Mouse (Mus musculus) MEL (cell line): ENCODE measurements around the gene Gfra4. TPM values are rescaled to one million over a fixed set of nuclear protein-coding genes. Genes with fewer than 3 reads are reported as not detected.

Experiments used
- DNase-seq: peaks from one replicate; pipeline ENCODE4 v3.0.0; 2011; ENCODE audit warnings: low read depth, low spot score
- H3K27ac ChIP-seq: 2 replicates; pipeline ENCODE4 v1.5.1; 2012; ENCODE audit warnings: low read depth, mild to moderate bottlenecking, control low read depth, low read length, moderate library complexity; ENCODE audit not compliant: control insufficient read depth
- H3K27me3 ChIP-seq, 2 experiments: fragments of 150-350 bp in 1 of 2; sonication (generic) in 1 of 2; 2 replicates each; pipeline ENCODE4 v1.6.1; 2012; ENCODE audit warnings: low read length in 2 of 2, mild to moderate bottlenecking in 2 of 2, improper control_type of control experiment in 1 of 2, moderate library complexity in 1 of 2; ENCODE audit not compliant: insufficient read depth in 2 of 2, control insufficient read depth in 1 of 2
- H3K36me3 ChIP-seq, 2 experiments: 2 replicates each; pipeline ENCODE4 v1.6.1; 2012 to 2014; ENCODE audit warnings: low read length in 2 of 2, improper control_type of control experiment in 1 of 2, inconsistent platforms in 1 of 2, mild to moderate bottlenecking in 1 of 2; ENCODE audit not compliant: insufficient read depth in 2 of 2, control insufficient read depth in 1 of 2
- H3K4me1 ChIP-seq, 2 experiments: fragments of 150-350 bp in 1 of 2; sonication (generic) in 1 of 2; 2 replicates each; pipeline ENCODE4 v1.6.1; 2012; ENCODE audit warnings: low read length in 2 of 2, improper control_type of control experiment in 1 of 2, mild to moderate bottlenecking in 1 of 2; ENCODE audit not compliant: insufficient read depth in 2 of 2, control insufficient read depth in 1 of 2
- H3K4me3 ChIP-seq, 2 experiments: fragments of 150-350 bp in 1 of 2; sonication (generic) in 1 of 2; 2 replicates each; pipeline ENCODE4 v1.5.1; 2012; ENCODE audit warnings: low read depth in 2 of 2, low read length in 2 of 2, mild to moderate bottlenecking in 2 of 2, moderate library complexity in 2 of 2, control low read depth in 1 of 2, improper control_type of control experiment in 1 of 2; ENCODE audit not compliant: control insufficient read depth in 1 of 2, insufficient read depth in 1 of 2
- H3K79me2 ChIP-seq: 2 replicates; pipeline ENCODE4 v1.6.1; 2012; ENCODE audit warnings: mild to moderate bottlenecking, low read length, moderate library complexity; ENCODE audit not compliant: control insufficient read depth, poor library complexity, insufficient read depth
- H3K9ac ChIP-seq: 2 replicates; pipeline ENCODE4 v1.6.1; 2012; ENCODE audit warnings: low read depth, mild to moderate bottlenecking, control low read depth, low read length, moderate library complexity; ENCODE audit not compliant: control insufficient read depth, poor library complexity, severe bottlenecking
- H3K9me3 ChIP-seq: fragments of 150-350 bp; sonication (generic); replicated peaks from 2 replicates; pipeline ENCODE4 v1.6.1; 2012; ENCODE audit warnings: mild to moderate bottlenecking, low read length, improper control_type of control experiment, moderate library complexity; ENCODE audit not compliant: insufficient read depth
- CHD1 ChIP-seq: IDR thresholded peaks from 2 replicates; pipeline ENCODE4 v1.6.1; 2012; ENCODE audit warnings: low read depth, mild to moderate bottlenecking, inconsistent platforms, low read length, improper control_type of control experiment
- EP300 ChIP-seq, 2 experiments: IDR thresholded peaks; 2 replicates each; pipeline ENCODE4 v1.6.1; 2011; ENCODE audit warnings: improper control_type of control experiment in 2 of 2, low read length in 2 of 2, low read depth in 1 of 2, mild to moderate bottlenecking in 1 of 2
- GATA1 ChIP-seq: IDR thresholded peaks from 2 replicates; pipeline ENCODE4 v1.6.1; 2011; ENCODE audit warnings: low read depth, low read length, improper control_type of control experiment
- HCFC1 ChIP-seq: IDR thresholded peaks from 2 replicates; pipeline ENCODE4 v1.6.1; 2012; ENCODE audit warnings: low read depth, mild to moderate bottlenecking, inconsistent platforms, low read length, improper control_type of control experiment, moderate library complexity
- KAT2A ChIP-seq: conservative IDR thresholded peaks from 2 replicates; pipeline ENCODE4 v1.6.1; 2012; ENCODE audit warnings: low read depth, low read length, improper control_type of control experiment, inconsistent platforms
- NELFE ChIP-seq: IDR thresholded peaks from 2 replicates; pipeline ENCODE4 v1.6.1; 2011; ENCODE audit warnings: low read depth, low read length, improper control_type of control experiment
- POLR2AphosphoS5 ChIP-seq: IDR thresholded peaks from 2 replicates; pipeline ENCODE4 v1.6.1; 2012; ENCODE audit warnings: low read depth, borderline replicate concordance, mild to moderate bottlenecking, inconsistent platforms, low read length, moderate library complexity, mixed read lengths
- RCOR1 ChIP-seq: IDR thresholded peaks from 2 replicates; pipeline ENCODE4 v1.6.1; 2012; ENCODE audit warnings: low read depth, mild to moderate bottlenecking, inconsistent platforms, low read length, improper control_type of control experiment
- TCF12 ChIP-seq: IDR thresholded peaks from 2 replicates; pipeline ENCODE4 v1.6.1; 2014; ENCODE audit warnings: low read depth, mild to moderate bottlenecking, inconsistent platforms, low read length, improper control_type of control experiment, moderate library complexity
- USF2 ChIP-seq, 2 experiments: IDR thresholded peaks; 2 replicates each; pipeline ENCODE4 v1.6.1; 2011 to 2012; ENCODE audit warnings: improper control_type of control experiment in 2 of 2, low read length in 2 of 2, borderline replicate concordance in 1 of 2, inconsistent platforms in 1 of 2, low read depth in 1 of 2, mild to moderate bottlenecking in 1 of 2; ENCODE audit not compliant: insufficient read depth in 1 of 2
- ZNF384 ChIP-seq: IDR thresholded peaks from 2 replicates; pipeline ENCODE4 v1.6.1; 2012; ENCODE audit warnings: low read depth, mild to moderate bottlenecking, inconsistent platforms, low read length, improper control_type of control experiment
- polyA plus RNA-seq, 2 experiments: library from polyadenylated mRNA; stranded (reverse) in 1 of 2; unstranded in 1 of 2; fragments of >175 nt in 1 of 2; fragments of >200 nt in 1 of 2; gene quantifications; 2 replicates each; pipeline versions ENCODE4 v1.2.1 to v1.2.4; 2012; ENCODE audit warnings: low replicate concordance in 2 of 2, low read depth in 1 of 2; ENCODE audit not compliant: insufficient read length in 2 of 2, insufficient read depth in 1 of 2, missing spikeins in 1 of 2
- total RNA-seq: library from RNA; depleted of rRNA; stranded (reverse); fragments of 300-350 nt; gene quantifications from 2 replicates; pipeline ENCODE4 v1.2.3, GENCODE M21; 2012

Gfra4 gene
- total and polyA plus RNA-seq, 3 experiments: not detected

DNA sequence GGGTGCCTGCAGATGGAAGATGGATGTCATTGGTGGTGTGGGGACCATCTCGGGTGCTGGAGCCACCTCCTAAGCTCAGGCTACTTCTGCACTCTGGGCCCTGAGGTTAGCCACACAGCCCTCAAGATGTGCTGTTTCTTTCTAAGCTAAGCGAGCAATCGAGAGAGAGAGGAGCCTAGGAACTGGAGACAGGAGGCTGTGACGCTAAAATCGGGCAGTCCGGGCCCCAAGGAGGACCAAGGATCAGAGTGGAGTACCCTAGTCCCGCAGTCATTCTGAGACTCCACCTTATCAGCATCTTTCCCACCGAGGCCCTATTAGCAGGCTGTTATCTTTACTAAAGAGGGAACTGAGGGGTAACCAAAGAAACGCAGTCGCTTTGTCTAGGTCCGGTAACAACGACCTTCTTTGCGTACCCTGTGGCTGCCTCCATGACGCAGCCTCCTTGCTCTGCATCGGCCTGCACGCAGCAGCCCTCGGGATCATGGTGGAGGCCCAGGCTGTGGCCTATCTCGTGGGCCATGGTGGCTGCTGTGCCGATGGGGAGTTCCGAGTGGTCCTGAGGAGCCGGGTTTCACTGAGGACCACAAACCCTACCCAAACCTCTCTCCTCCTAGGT, 11.9 kb upstream of the Gfra4 start:
- DNase-seq: peak; percentile 52
- Histone ChIP-seq H3K4me3 (no peak overlapping the region), H3K79me2 (no peaks in the 10 kb centered on the region), H3K36me3 (no peaks in the 10 kb centered on the region), H3K4me1 (peaks cover 0 to 4% of the 10 kb centered on the region in 2 experiments; a peak in 1 of 4 replicates), H3K27me3 (no peaks in the 10 kb centered on the region), H3K9ac (no peak overlapping the region), H3K9me3 (no peaks in the 10 kb centered on the region), H3K27ac (no peak overlapping the region)
- TF ChIP-seq GATA1 (peak; percentile 57; the same call in 1 of the 2 replicates), EP300 (IDR thresholded peaks at IDR 0.05; ENCODE audit: low read depth in 1 of 2, low read length in 2 of 2) (no peak), RCOR1 (peak; percentile 31; the same call in 1 of the 2 replicates)

GRCm38 (mm10) chr2:131053851-131054645, 11.2 kb upstream of the Gfra4 start:
- Histone ChIP-seq H3K79me2 (no peaks in the 10 kb centered on the region), H3K4me3 (no peak overlapping the region), H3K9me3 (no peaks in the 10 kb centered on the region), H3K4me1 (peaks cover 0 to 4% of the 10 kb centered on the region in 2 experiments; a peak in 1 of 4 replicates), H3K27me3 (no peaks in the 10 kb centered on the region), H3K9ac (no peak overlapping the region), H3K27ac (no peak overlapping the region), H3K36me3 (no peaks in the 10 kb centered on the region)
- no peak for DNase-seq
- TF ChIP-seq ZNF384 (no peak), CHD1 (no peak), KAT2A (no peak), USF2 (IDR thresholded peaks at IDR 0.05; ENCODE audit: borderline replicate concordance in 1 of 2, insufficient read depth in 1 of 2, low read depth in 1 of 2, low read length in 2 of 2) (no peak), NELFE (no peak), TCF12 (no peak), POLR2AphosphoS5 (no peak), HCFC1 (no peak), RCOR1 (no peak)
